Mouse (Mus musculus): ENCODE data around the gene Cwc25.

GRCm38 (mm10) chr11:97739155-97739554, 27.2 kb downstream of the Cwc25 start:
- TF ChIP-seq TAL1 (IDR thresholded peaks at IDR 0.05; ENCODE audit: low read length) (no peak), GATA1 (IDR thresholded peaks at IDR 0.05; ENCODE audit: low read length) (no peak)

Data from erythroblast, embryonic 14.5 days (primary cell).